Mouse (Mus musculus): ENCODE results near the gene Olfr1039. TPM values are rescaled to one million over a fixed set of nuclear protein-coding genes. Genes with fewer than 3 reads are reported as not detected.
"Not testable (repeated sequence)": the region's sequence is repeated elsewhere in the genome, so short reads cannot be mapped to it uniquely, and the experiment has no call there.

Olfr1039 gene
- not detected in 2 replicates for polyA plus RNA-seq (2014; fragmentation: Nextera tagmentation; extraction: Ambion mirVana)

GRCm38 (mm10) chr2:86135828-86136227 lies at the start of gene Olfr1039:
Gene Olfr1039 (minus strand): TSS chr2:86135928.
- H3K4me1 ChIP-seq (ENCODE audit: control insufficient read depth, insufficient read depth, low read length) = no peaks in the 10 kb centered on the region
- H3K4me2 ChIP-seq = no peak within 1 kb of the TSS
- H3K9me3 ChIP-seq (ENCODE audit: control insufficient read depth, low read length) = no peaks in the 10 kb centered on the region
- no peaks in the 10 kb centered on the region for H3K27me3 ChIP-seq (ENCODE audit: control insufficient read depth, insufficient read depth, low read length)
- WGBS = 96% methylated on average over 1 of the region's 1 CpGs
- ATAC-seq (ENCODE audit: low FRiP score) = no peak
- DNase-seq (ENCODE audit: low spot score, missing footprints) = no peak
- no peak within 1 kb of the TSS for H3K27ac ChIP-seq (ENCODE audit: low read depth, low read length)
- H3K9ac ChIP-seq (ENCODE audit: low read length) = no peak within 1 kb of the TSS
- no peak within 1 kb of the TSS for H3K4me3 ChIP-seq (ENCODE audit: low read depth, low read length)
- H3K36me3 ChIP-seq (ENCODE audit: control insufficient read depth, insufficient read depth, low read length) = no peaks in the 10 kb centered on the region

- Histone ChIP-seq H3K9me3 (ENCODE audit: control insufficient read depth, low read length) (no peaks in the 10 kb centered on the region), H3K4me1 (ENCODE audit: control insufficient read depth, insufficient read depth, low read length) (no peaks in the 10 kb centered on the region), H3K4me3 (ENCODE audit: low read depth, low read length) (no peak overlapping the region), H3K36me3 (ENCODE audit: control insufficient read depth, insufficient read depth, low read length) (no peaks in the 10 kb centered on the region), H3K27me3 (ENCODE audit: control insufficient read depth, insufficient read depth, low read length) (no peaks in the 10 kb centered on the region), H3K9ac (ENCODE audit: low read length) (no peak overlapping the region), H3K27ac (ENCODE audit: low read depth, low read length) (no peak overlapping the region), H3K4me2 (no peak overlapping the region)
- DNase-seq (ENCODE audit: low spot score, missing footprints) = no peak
- WGBS = 83% methylated on average over 3 of the region's 3 CpGs
- ATAC-seq (ENCODE audit: low FRiP score) = no peak
Observed at GRCm38 (mm10) chr2:86179950-86180349, 44.2 kb upstream of the Olfr1039 start.

GRCm38 (mm10) chr2:86177720-86178119 lies 42.0 kb upstream of the Olfr1039 start, which contains the start of gene Olfr1044:
Gene Olfr1044 (minus strand): TSS chr2:86177820.
- DNase-seq (ENCODE audit: low spot score, missing footprints) = no peak
- H3K9ac ChIP-seq (ENCODE audit: low read length) = no peak within 1 kb of the TSS
- H3K27ac ChIP-seq (ENCODE audit: low read depth, low read length) = no peak within 1 kb of the TSS
- H3K36me3 ChIP-seq (ENCODE audit: control insufficient read depth, insufficient read depth, low read length) = no peaks in the 10 kb centered on the region
- ATAC-seq (ENCODE audit: low FRiP score) = no peak
- no peaks in the 10 kb centered on the region for H3K27me3 ChIP-seq (ENCODE audit: control insufficient read depth, insufficient read depth, low read length)
- no peak within 1 kb of the TSS for H3K4me3 ChIP-seq (ENCODE audit: low read depth, low read length)
- no peak within 1 kb of the TSS for H3K4me2 ChIP-seq
- H3K9me3 ChIP-seq (ENCODE audit: control insufficient read depth, low read length) = no peaks in the 10 kb centered on the region
- H3K4me1 ChIP-seq (ENCODE audit: control insufficient read depth, insufficient read depth, low read length) = no peaks in the 10 kb centered on the region

- not testable (repeated sequence) for ATAC-seq (ENCODE audit: low FRiP score); H3K4me3 ChIP-seq (ENCODE audit: low read depth, low read length); H3K9me3 ChIP-seq (ENCODE audit: control insufficient read depth, low read length); H3K27me3 ChIP-seq (ENCODE audit: control insufficient read depth, insufficient read depth, low read length); H3K9ac ChIP-seq (ENCODE audit: low read length); H3K27ac ChIP-seq (ENCODE audit: low read depth, low read length); H3K4me1 ChIP-seq (ENCODE audit: control insufficient read depth, insufficient read depth, low read length); DNase-seq (ENCODE audit: low spot score, missing footprints); H3K36me3 ChIP-seq (ENCODE audit: control insufficient read depth, insufficient read depth, low read length); H3K4me2 ChIP-seq
- 91% methylated on average over 7 of the region's 7 CpGs for WGBS
Observed at GRCm38 (mm10) chr2:86175422-86175821, 39.7 kb upstream of the Olfr1039 start.

GRCm38 (mm10) chr2:86167422-86167821 lies 31.7 kb upstream of the Olfr1039 start, which contains the start of gene Olfr1043:
Gene Olfr1043 (minus strand): TSS chr2:86167522.
- no peaks in the 10 kb centered on the region for H3K36me3 ChIP-seq (ENCODE audit: control insufficient read depth, insufficient read depth, low read length)
- no peak within 1 kb of the TSS for H3K4me3 ChIP-seq (ENCODE audit: low read depth, low read length)
- no peaks in the 10 kb centered on the region for H3K4me1 ChIP-seq (ENCODE audit: control insufficient read depth, insufficient read depth, low read length)
- no peak within 1 kb of the TSS for H3K4me2 ChIP-seq
- no peaks in the 10 kb centered on the region for H3K9me3 ChIP-seq (ENCODE audit: control insufficient read depth, low read length)
- no peak within 1 kb of the TSS for H3K9ac ChIP-seq (ENCODE audit: low read length)
- no peaks in the 10 kb centered on the region for H3K27me3 ChIP-seq (ENCODE audit: control insufficient read depth, insufficient read depth, low read length)
- H3K27ac ChIP-seq (ENCODE audit: low read depth, low read length) = no peak within 1 kb of the TSS
- WGBS = 87% methylated on average over 2 of the region's 2 CpGs
- ATAC-seq (ENCODE audit: low FRiP score) (no peak), DNase-seq (ENCODE audit: low spot score, missing footprints) (no peak)

- Histone ChIP-seq H3K9me3 (ENCODE audit: control insufficient read depth, low read length) (no peaks in the 10 kb centered on the region), H3K27ac (ENCODE audit: low read depth, low read length) (no peak within 1 kb of the TSS), H3K36me3 (ENCODE audit: control insufficient read depth, insufficient read depth, low read length) (no peaks in the 10 kb centered on the region), H3K9ac (ENCODE audit: low read length) (no peak within 1 kb of the TSS), H3K4me3 (ENCODE audit: low read depth, low read length) (no peak within 1 kb of the TSS), H3K27me3 (ENCODE audit: control insufficient read depth, insufficient read depth, low read length) (no peaks in the 10 kb centered on the region), H3K4me1 (ENCODE audit: control insufficient read depth, insufficient read depth, low read length) (no peaks in the 10 kb centered on the region), H3K4me2 (no peak within 1 kb of the TSS)
- ATAC-seq (ENCODE audit: low FRiP score) (no peak), DNase-seq (ENCODE audit: low spot score, missing footprints) (no peak)
- 91% methylated on average over 2 of the region's 2 CpGs for WGBS
Observed at GRCm38 (mm10) chr2:86161738-86162137, 26.0 kb upstream of the Olfr1039 start, which contains the start of gene Olfr1042. Gene Olfr1042 (minus strand): TSS chr2:86161838.

GRCm38 (mm10) chr2:86146632-86147031 lies 10.9 kb upstream of the Olfr1039 start, which contains the start of gene Olfr1040:
Gene Olfr1040 (minus strand): TSS chr2:86146732.
- Histone ChIP-seq H3K4me3 (ENCODE audit: low read depth, low read length) (no peak within 1 kb of the TSS), H3K4me2 (no peak within 1 kb of the TSS), H3K9me3 (ENCODE audit: control insufficient read depth, low read length) (no peaks in the 10 kb centered on the region), H3K9ac (ENCODE audit: low read length) (no peak within 1 kb of the TSS), H3K4me1 (ENCODE audit: control insufficient read depth, insufficient read depth, low read length) (no peaks in the 10 kb centered on the region), H3K27me3 (ENCODE audit: control insufficient read depth, insufficient read depth, low read length) (no peaks in the 10 kb centered on the region), H3K36me3 (ENCODE audit: control insufficient read depth, insufficient read depth, low read length) (no peaks in the 10 kb centered on the region), H3K27ac (ENCODE audit: low read depth, low read length) (no peak within 1 kb of the TSS)
- ATAC-seq (ENCODE audit: low FRiP score) = no peak
- DNase-seq (ENCODE audit: low spot score, missing footprints) = no peak
- 85% methylated on average over 1 of the region's 1 CpGs for WGBS

- ATAC-seq (ENCODE audit: low FRiP score) (no peak), DNase-seq (ENCODE audit: low spot score, missing footprints) (no peak)
- Histone ChIP-seq H3K4me1 (ENCODE audit: control insufficient read depth, insufficient read depth, low read length) (no peaks in the 10 kb centered on the region), H3K4me3 (ENCODE audit: low read depth, low read length) (no peak within 1 kb of the TSS), H3K4me2 (no peak within 1 kb of the TSS), H3K36me3 (ENCODE audit: control insufficient read depth, insufficient read depth, low read length) (no peaks in the 10 kb centered on the region), H3K9me3 (ENCODE audit: control insufficient read depth, low read length) (no peaks in the 10 kb centered on the region), H3K27ac (ENCODE audit: low read depth, low read length) (no peak within 1 kb of the TSS), H3K9ac (ENCODE audit: low read length) (no peak within 1 kb of the TSS), H3K27me3 (ENCODE audit: control insufficient read depth, insufficient read depth, low read length) (no peaks in the 10 kb centered on the region)
- 87% methylated on average over 2 of the region's 2 CpGs for WGBS
Observed at GRCm38 (mm10) chr2:86087285-86087684, 48.4 kb downstream of the Olfr1039 start, which contains the start of gene Olfr1037. Gene Olfr1037 (minus strand): TSS chr2:86087385.

- not testable (repeated sequence) for H3K4me2 ChIP-seq; ATAC-seq (ENCODE audit: low FRiP score); H3K27ac ChIP-seq (ENCODE audit: low read depth, low read length); H3K27me3 ChIP-seq (ENCODE audit: control insufficient read depth, insufficient read depth, low read length); H3K9ac ChIP-seq (ENCODE audit: low read length); H3K36me3 ChIP-seq (ENCODE audit: control insufficient read depth, insufficient read depth, low read length); DNase-seq (ENCODE audit: low spot score, missing footprints); H3K9me3 ChIP-seq (ENCODE audit: control insufficient read depth, low read length); H3K4me1 ChIP-seq (ENCODE audit: control insufficient read depth, insufficient read depth, low read length); H3K4me3 ChIP-seq (ENCODE audit: low read depth, low read length)
- WGBS = 82% methylated on average over 1 of the region's 1 CpGs
Observed at GRCm38 (mm10) chr2:86080478-86080877, 55.2 kb downstream of the Olfr1039 start.
